Comparison of ENCODE assay signal across 8 mouse cellular contexts in the genomic region with DNA sequence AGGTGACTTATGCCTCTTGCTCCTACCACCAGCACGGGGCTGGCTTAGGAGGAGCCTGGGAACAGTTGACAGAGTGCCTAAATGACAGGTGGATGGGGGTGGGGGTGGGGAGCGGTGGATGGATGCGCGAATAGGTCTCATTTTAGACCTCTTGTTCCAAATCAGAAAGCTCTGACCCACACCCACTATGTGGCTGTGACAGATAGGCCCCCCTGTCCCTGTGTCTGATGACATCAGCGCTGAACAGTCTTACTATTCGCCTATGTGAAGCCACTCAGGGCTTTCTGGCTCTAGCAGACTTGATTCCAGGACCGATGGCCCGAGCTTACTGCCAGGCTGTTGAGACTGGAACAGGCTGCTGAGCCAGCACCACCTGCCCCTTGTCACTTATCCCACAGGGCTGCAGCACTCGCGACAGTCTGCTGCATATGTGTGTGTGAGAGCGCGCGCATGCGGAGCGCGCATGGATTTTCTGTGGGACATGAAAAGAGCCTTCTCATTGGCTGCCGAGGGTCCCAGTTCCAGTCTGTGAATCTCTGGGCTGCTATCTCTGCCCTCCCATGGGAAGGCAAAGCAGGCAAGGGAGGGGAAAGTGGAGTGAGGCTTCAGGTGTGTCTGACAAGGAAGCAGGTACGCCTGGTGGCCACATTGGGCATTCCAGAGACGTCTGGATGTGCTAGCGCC.
DNase-seq lines count a peak whose midpoint lies in the region; ATAC-seq and TF ChIP-seq lines count a peak whose summit lies in the region.

No protein-coding gene starts in this region.

- H3K27ac ChIP-seq in heart, embryonic 13.5 days (replicated peaks), result peak overlapping the region; percentile 92
- H3K27ac ChIP-seq in forebrain, postnatal 0 days (ENCODE audit: low read depth, low read length), result peak overlapping the region; percentile 40
- H3K27ac ChIP-seq in neural tube, embryonic 14.5 days (ENCODE audit: low read depth, low read length), result peak overlapping the region; percentile 1; the same call in 1 of the 2 replicates

- H3K4me3 ChIP-seq in heart, embryonic 13.5 days, result peak overlapping the region; percentile 52
- H3K4me3 ChIP-seq in forebrain, postnatal 0 days (ENCODE audit: low read depth, low read length), result peak overlapping the region; percentile 32
- H3K4me3 ChIP-seq in neural tube, embryonic 14.5 days (ENCODE audit: low read depth, low read length), result peak overlapping the region; percentile 26

- WGBS in heart, embryonic 13.5 days, result 12% methylated on average over 20 of the region's 20 CpGs
- WGBS in forebrain, postnatal 0 days, result 22% methylated on average over 20 of the region's 20 CpGs
- whole genome bisulfite sequencing in neural tube, embryonic 14.5 days, result 14% methylated on average over 20 of the region's 20 CpGs

- H3K4me2 ChIP-seq in heart, embryonic 13.5 days, result peak overlapping the region; percentile 70
- peak overlapping the region; percentile 53 for H3K4me2 ChIP-seq in forebrain, postnatal 0 days (ENCODE audit: low read depth)
- peak overlapping the region; percentile 54 for H3K4me2 ChIP-seq in neural tube, embryonic 14.5 days (ENCODE audit: low read depth, low read length)

- no peaks in the 10 kb centered on the region for H3K36me3 ChIP-seq in heart, embryonic 13.5 days
- H3K36me3 ChIP-seq in forebrain, postnatal 0 days (ENCODE audit: insufficient read depth), result no peaks in the 10 kb centered on the region
- no peaks in the 10 kb centered on the region for H3K36me3 ChIP-seq in neural tube, embryonic 14.5 days (ENCODE audit: control insufficient read depth, insufficient read depth, low read length)

- no peaks in the 10 kb centered on the region for H3K9me3 ChIP-seq in heart, embryonic 13.5 days
- no peaks in the 10 kb centered on the region for H3K9me3 ChIP-seq in forebrain, postnatal 0 days (ENCODE audit: low read length)
- no peaks in the 10 kb centered on the region for H3K9me3 ChIP-seq in neural tube, embryonic 14.5 days (ENCODE audit: control insufficient read depth, low read length)

- peak; percentile 34 for ATAC-seq in heart, embryonic 13.5 days (ENCODE audit: extremely low read depth, insufficient number of reproducible peaks, low FRiP score, low TSS enrichment)
- ATAC-seq in forebrain, postnatal 0 days, result peak; percentile 94
- peak; percentile 88 for ATAC-seq in neural tube, embryonic 14.5 days (ENCODE audit: low read depth)
- no peak for ATAC-seq in megakaryocyte-erythroid progenitor cell, adult 5-6 weeks (replicated peaks; ENCODE audit: low FRiP score, low TSS enrichment, poor library complexity, severe bottlenecking)
- no peak for ATAC-seq in monocyte, adult 5-6 weeks (replicated peaks; ENCODE audit: insufficient number of reproducible peaks, low FRiP score, low TSS enrichment, poor library complexity, severe bottlenecking)

- peak overlapping the region; percentile 80 for H3K9ac ChIP-seq in heart, embryonic 13.5 days
- peak overlapping the region; percentile 40 for H3K9ac ChIP-seq in forebrain, postnatal 0 days
- H3K9ac ChIP-seq in neural tube, embryonic 14.5 days (replicated peaks; ENCODE audit: low read depth, low read length), result peak overlapping the region; percentile 18; the same call in 1 of the 2 replicates

- peak; percentile 27; the same call in 1 of the 2 replicates for TF ChIP-seq CTCF in forebrain, postnatal 0 days (IDR thresholded peaks at IDR 0.05; ENCODE audit: low read depth)

- peaks cover 66% of the 10 kb centered on the region for H3K27me3 ChIP-seq in heart, embryonic 13.5 days (replicated peaks)
- no peaks in the 10 kb centered on the region for H3K27me3 ChIP-seq in forebrain, postnatal 0 days (ENCODE audit: insufficient read depth, low read length)
- peaks cover 3% of the 10 kb centered on the region; the same call in 1 of the 2 replicates for H3K27me3 ChIP-seq in neural tube, embryonic 14.5 days (ENCODE audit: control insufficient read depth, insufficient read depth, low read length)

- H3K4me1 ChIP-seq in heart, embryonic 13.5 days, result peaks cover 56% of the 10 kb centered on the region
- H3K4me1 ChIP-seq in forebrain, postnatal 0 days (ENCODE audit: insufficient read depth), result no peaks in the 10 kb centered on the region
- H3K4me1 ChIP-seq in neural tube, embryonic 14.5 days (ENCODE audit: control insufficient read depth, insufficient read depth, low read length), result no peaks in the 10 kb centered on the region

- no peak for DNase-seq in heart, adult 18-20 months
- DNase-seq in brain, adult 2 months (ENCODE audit: low read depth, low spot score), result peak; percentile 94
- DNase-seq in forebrain, postnatal 0 days, result peak; percentile 82
- peak; percentile 49 for DNase-seq in left cerebral cortex, adult 11 months (ENCODE audit: low spot score)

Comparison
In these comparisons a context has a peak if more than half of its experiments do, and no peak if none do; other contexts are left out.
1. ATAC-seq: peak in heart, embryonic 13.5 days (single experiment), forebrain, postnatal 0 days (single experiment) and neural tube, embryonic 14.5 days (single experiment); none in megakaryocyte-erythroid progenitor cell, adult 5-6 weeks (single experiment) and monocyte, adult 5-6 weeks (single experiment).
2. H3K27ac ChIP-seq: peak in every context shown above with its lines; median percentile 92 in heart, embryonic 13.5 days; 40 in forebrain, postnatal 0 days; 1 in neural tube, embryonic 14.5 days.
3. H3K9ac ChIP-seq: peak in every context shown above with its lines; median percentile 80 in heart, embryonic 13.5 days; 40 in forebrain, postnatal 0 days; 18 in neural tube, embryonic 14.5 days.
4. DNase-seq: peak in brain, adult 2 months (single experiment), forebrain, postnatal 0 days (single experiment) and left cerebral cortex, adult 11 months (single experiment); none in heart, adult 18-20 months (0 of 2).
5. Peak in every context shown above with its lines, with median percentiles within 50 percentile points of each other: H3K4me2 ChIP-seq and H3K4me3 ChIP-seq.